Comparison of ENCODE assay signal across 12 mouse cellular contexts in the genomic region with DNA sequence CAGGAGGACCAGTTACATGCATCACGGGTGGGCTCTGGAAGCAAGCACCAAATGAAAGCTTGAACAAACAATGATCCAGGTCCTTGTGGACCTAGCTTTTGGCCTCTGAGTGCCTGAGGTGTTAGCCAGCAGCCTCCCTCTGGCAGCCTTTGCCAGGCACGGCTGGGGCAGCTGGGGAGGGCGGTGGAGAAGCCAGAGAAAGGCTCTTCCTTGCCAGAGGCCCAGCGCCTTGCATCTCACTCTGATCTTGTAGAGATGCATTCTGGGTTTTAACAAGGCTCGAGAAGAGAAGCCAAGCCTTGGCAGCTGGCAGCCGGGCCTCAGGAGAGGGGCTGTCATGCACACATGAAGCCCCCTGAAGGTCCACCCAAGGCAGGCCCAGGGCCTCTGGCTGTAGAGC. TPM values are rescaled to one million over a fixed set of nuclear protein-coding genes. Genes with fewer than 3 reads are reported as not detected.
DNase-seq lines count a peak whose midpoint lies in the region; ATAC-seq and TF ChIP-seq lines count a peak whose summit lies in the region.
"Had no signal": no experiment of that assay in that cellular context is flagged by ENCODE, and none has a peak within 500 bp of the region (broad histone marks: within the 10 kb centered on the region; RNA-seq: fewer than 3 reads in every experiment).

No protein-coding gene starts in this region.

- H3K36me3 ChIP-seq in hindbrain, postnatal 0 days (ENCODE audit: insufficient read depth, low read length), result no peaks in the 10 kb centered on the region

- DNase-seq in adrenal gland, postnatal 10 days, result peak; percentile 32
- DNase-seq in adrenal gland, adult 2 months, result no peak
- DNase-seq in right cerebral cortex, adult 18-20 months, result peak; percentile 36
- DNase-seq in right cerebral cortex, postnatal 14 days, result no peak
- peak; percentile 80 for DNase-seq in hindbrain, postnatal 0 days (ENCODE audit: low spot score)
- DNase-seq in frontal cortex, postnatal 14 days (ENCODE audit: low spot score in 2 of 2), result no peak
- DNase-seq in kidney, postnatal 4 days, result no peak
- DNase-seq: cerebellum, postnatal 36 days; lung, adult 2 months had no signal

- H3K9ac ChIP-seq in hindbrain, postnatal 0 days (replicated peaks; ENCODE audit: low read length), result peak overlapping the region; percentile 30; the same call in 1 of the 2 replicates

- H3K4me1 ChIP-seq in hindbrain, postnatal 0 days (ENCODE audit: insufficient read depth, low read length), result peaks cover 35% of the 10 kb centered on the region
- peaks cover 73% of the 10 kb centered on the region for H3K4me1 ChIP-seq in olfactory bulb, adult 2 months (ENCODE audit: control insufficient read depth, insufficient read depth, low read length)

- no peak overlapping the region for H3K4me2 ChIP-seq in hindbrain, postnatal 0 days (ENCODE audit: low read depth, low read length)

- 0 out of 2 replicates have a peak, but pooled peaks cover 3% of the 10 kb centered on the region for H3K27me3 ChIP-seq in hindbrain, postnatal 0 days (ENCODE audit: insufficient read depth, low read length)

- TF ChIP-seq CTCF in hindbrain, postnatal 0 days (IDR thresholded peaks at IDR 0.05; ENCODE audit: low read depth), result no peak
- no peak for TF ChIP-seq CTCF in olfactory bulb, adult 2 months (IDR thresholded peaks at IDR 0.05; ENCODE audit: insufficient read depth, low read depth, low read length)

- ATAC-seq in hindbrain, postnatal 0 days, result no peak

- no peaks in the 10 kb centered on the region for H3K9me3 ChIP-seq in hindbrain, postnatal 0 days (ENCODE audit: low read length)

- no peak overlapping the region for H3K4me3 ChIP-seq in hindbrain, postnatal 0 days (ENCODE audit: low read length)
- no peak overlapping the region for H3K4me3 ChIP-seq in olfactory bulb, adult 2 months (ENCODE audit: insufficient read depth, low read depth, low read length)
- H3K4me3 ChIP-seq: myocyte had no signal

- H3K27ac ChIP-seq in hindbrain, postnatal 0 days, result peak overlapping the region; percentile 58
- 0 out of 2 replicates have a peak overlapping the region, but pooled peaks have one; percentile 8 for H3K27ac ChIP-seq in olfactory bulb, adult 2 months (ENCODE audit: insufficient read depth, low read depth, low read length)

- no peak for TF ChIP-seq POLR2A in olfactory bulb, adult 2 months (IDR thresholded peaks at IDR 0.05; ENCODE audit: insufficient read depth, low read depth, low read length)

- WGBS in hindbrain, postnatal 0 days, result 30% methylated on average over 6 of the region's 6 CpGs
- WGBS in olfactory bulb, adult 2 months, result 48% methylated on average over 6 of the region's 6 CpGs

RNA-seq across cellular contexts. Expression of a gene that starts 34.8 kb away (rescaled TPM):
- 1 to 10 TPM; 1.1 to 2.0 TPM for total RNA-seq in adrenal gland, postnatal 10 days (2021)
- total RNA-seq in adrenal gland, adult 2 months (2021), result 1 to 10 TPM; 2.1 to 9.2 TPM
- 0.79 and 2.9 TPM in 2 replicates for polyA plus RNA-seq in adrenal gland, adult 2 months (2012; rRNA removed)
- total RNA-seq in hindbrain, postnatal 0 days (2014; rRNA removed), result 8.4 and 10.1 TPM in 2 replicates
- polyA plus RNA-seq in hindbrain, postnatal 0 days (2015; fragmentation: Nextera tagmentation; extraction: Ambion mirVana), result 7.8 and 8.1 TPM in 2 replicates
- not detected in 2 replicates for polyA plus RNA-seq in olfactory bulb, adult 2 months (2012; ENCODE audit: insufficient read depth, insufficient read length, low replicate concordance, missing spikeins)
- total RNA-seq: MEL had no signal

Comparison
In these comparisons a context has a peak if more than half of its experiments do, and no peak if none do; other contexts are left out.
1. DNase-seq: peak in adrenal gland, postnatal 10 days (single experiment), right cerebral cortex, adult 18-20 months (single experiment) and hindbrain, postnatal 0 days (single experiment); none in adrenal gland, adult 2 months (single experiment), right cerebral cortex, postnatal 14 days (single experiment), frontal cortex, postnatal 14 days (0 of 2) and kidney, postnatal 4 days (0 of 2).